Mouse (Mus musculus): ENCODE results near the gene Gm3005. TPM values are rescaled to one million over a fixed set of nuclear protein-coding genes. Genes with fewer than 3 reads are reported as not detected.
"Not testable (repeated sequence)": the region's sequence is repeated elsewhere in the genome, so short reads cannot be mapped to it uniquely, and the experiment has no call there.

Gm3005 gene
- polyA plus RNA-seq (2016; fragmentation: Nextera tagmentation; extraction: Ambion mirVana), result 2.1 and 2.4 TPM in 2 replicates

DNA sequence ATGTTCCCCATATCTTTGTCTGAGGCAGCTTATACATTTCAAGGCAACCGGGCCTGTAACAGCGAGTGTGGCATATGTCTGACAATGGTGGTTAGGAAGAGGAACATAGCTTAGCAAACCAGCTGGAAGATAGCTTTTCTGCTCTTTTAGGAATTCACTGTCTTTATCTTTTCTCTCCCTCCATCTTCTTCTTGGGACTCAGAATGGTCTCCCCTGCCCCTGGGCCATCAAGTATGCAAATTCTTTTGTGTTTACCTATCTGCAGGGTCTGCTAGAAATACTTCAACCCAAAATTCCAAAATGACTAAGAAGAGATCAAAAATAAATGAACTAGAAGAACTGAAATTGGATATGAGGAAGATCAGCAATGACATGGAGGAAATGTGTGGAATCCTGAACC, at the start of gene Gm3005:
Gm3005 (plus strand) TSS at position 301 of the 400 bp plus-strand sequence.
- H3K27ac ChIP-seq; H3K27me3 ChIP-seq; ATAC-seq (ENCODE audit: low FRiP score); H3K4me1 ChIP-seq; H3K4me2 ChIP-seq (replicated peaks); H3K36me3 ChIP-seq; H3K9ac ChIP-seq; H3K4me3 ChIP-seq; H3K9me3 ChIP-seq (replicated peaks): not testable (repeated sequence)
- no CpG with 5 or more reads among the region's 2 CpGs for WGBS

DNA sequence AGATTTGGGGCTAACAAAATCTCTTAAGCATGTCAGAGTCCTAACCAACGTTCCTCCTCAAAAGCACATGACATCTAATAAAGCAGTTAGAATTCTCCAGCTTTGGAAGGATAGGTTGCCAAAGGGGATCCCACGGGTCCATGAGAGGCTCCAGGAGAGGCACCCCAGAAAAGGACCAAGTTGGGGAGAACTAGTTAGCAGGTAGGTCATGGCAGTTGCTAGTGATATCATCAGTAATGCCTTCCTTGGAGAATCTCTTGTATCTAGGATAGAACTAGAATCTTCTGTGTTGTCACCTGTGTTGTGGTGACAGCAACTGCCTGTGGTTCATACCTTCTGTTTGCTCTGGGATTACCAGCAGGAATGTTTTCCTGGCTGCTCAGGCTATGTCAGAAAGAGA, 33.1 kb upstream of the Gm3005 start, which contains the start of gene Gm10413:
Gm10413 (plus strand) TSS at position 301 of the 400 bp plus-strand sequence.
- not testable (repeated sequence) for ATAC-seq (ENCODE audit: low FRiP score); H3K36me3 ChIP-seq; H3K9ac ChIP-seq; H3K27me3 ChIP-seq; H3K9me3 ChIP-seq (replicated peaks); H3K4me2 ChIP-seq (replicated peaks); H3K4me3 ChIP-seq; H3K27ac ChIP-seq; H3K4me1 ChIP-seq
- no CpG with 5 or more reads among the region's 2 CpGs for WGBS

DNA sequence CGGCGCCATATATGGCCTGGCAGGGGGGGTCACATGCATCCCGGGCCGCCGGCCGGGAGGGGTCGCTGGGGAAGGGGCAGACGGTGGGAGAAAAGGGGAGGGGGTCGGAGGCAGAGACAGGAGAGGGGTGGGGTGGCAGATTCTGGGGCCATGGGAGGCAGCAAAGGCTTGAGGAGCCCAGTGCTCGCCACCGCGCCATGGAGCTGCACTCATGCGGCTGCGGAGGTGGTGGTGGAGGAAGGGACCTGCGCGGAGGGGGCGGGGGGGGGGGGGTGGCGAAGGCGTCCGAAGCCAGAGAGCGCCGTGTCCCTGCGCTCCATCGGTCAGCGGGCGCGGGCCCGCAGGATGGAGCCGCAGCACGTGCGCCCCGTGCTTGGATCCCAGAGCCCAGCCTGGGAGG, 15.6 kb upstream of the Gm3005 start, which contains the start of gene Gm10409:
Gm10409 (plus strand) TSS at position 301 of the 400 bp plus-strand sequence.
- H3K36me3 ChIP-seq; H3K4me2 ChIP-seq (replicated peaks); H3K4me3 ChIP-seq; H3K9me3 ChIP-seq (replicated peaks); H3K27me3 ChIP-seq; H3K27ac ChIP-seq; H3K4me1 ChIP-seq; H3K9ac ChIP-seq; ATAC-seq (ENCODE audit: low FRiP score): not testable (repeated sequence)
- WGBS, result no CpG with 5 or more reads among the region's 32 CpGs

DNA sequence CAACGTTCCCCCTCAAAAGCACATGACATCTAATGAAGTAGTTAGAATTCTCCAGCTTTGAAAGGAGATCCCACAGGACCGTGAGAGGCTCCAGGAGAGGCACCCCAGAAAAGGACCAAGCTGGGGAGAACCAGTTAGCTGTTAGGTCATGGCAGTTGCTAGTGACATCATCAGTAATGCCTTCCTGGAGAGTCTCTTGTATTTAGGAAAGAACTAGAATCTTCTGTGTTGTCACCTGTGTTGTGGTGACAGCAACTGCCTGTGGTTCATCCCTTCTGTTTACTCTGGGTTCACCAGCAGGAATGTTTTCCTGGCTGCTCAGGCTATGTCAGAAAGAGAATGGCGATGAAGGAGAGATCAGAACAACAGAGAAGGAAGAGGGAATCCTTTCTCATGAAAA, 21.2 kb downstream of the Gm3005 start, which contains the start of gene Gm10408:
Gm10408 (plus strand) TSS at position 301 of the 400 bp plus-strand sequence.
- H3K4me3 ChIP-seq; H3K27me3 ChIP-seq; ATAC-seq (ENCODE audit: low FRiP score); H3K4me2 ChIP-seq (replicated peaks); H3K9me3 ChIP-seq (replicated peaks); H3K36me3 ChIP-seq; H3K4me1 ChIP-seq; H3K9ac ChIP-seq; H3K27ac ChIP-seq: not testable (repeated sequence)
- no CpG with 5 or more reads among the region's 3 CpGs for WGBS

DNA sequence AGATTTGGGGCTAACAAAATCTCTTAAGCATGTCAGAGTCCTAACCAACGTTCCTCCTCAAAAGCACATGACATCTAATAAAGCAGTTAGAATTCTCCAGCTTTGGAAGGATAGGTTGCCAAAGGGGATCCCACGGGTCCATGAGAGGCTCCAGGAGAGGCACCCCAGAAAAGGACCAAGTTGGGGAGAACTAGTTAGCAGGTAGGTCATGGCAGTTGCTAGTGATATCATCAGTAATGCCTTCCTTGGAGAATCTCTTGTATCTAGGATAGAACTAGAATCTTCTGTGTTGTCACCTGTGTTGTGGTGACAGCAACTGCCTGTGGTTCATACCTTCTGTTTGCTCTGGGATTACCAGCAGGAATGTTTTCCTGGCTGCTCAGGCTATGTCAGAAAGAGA, 206.3 kb downstream of the Gm3005 start, which contains the start of gene Gm3012:
Gm3012 (plus strand) TSS at position 301 of the 400 bp plus-strand sequence.
- H3K9me3 ChIP-seq (replicated peaks), result not testable (repeated sequence)
- WGBS, result no CpG with 5 or more reads among the region's 2 CpGs

More for the DNA sequence above, 206.3 kb downstream of the Gm3005 start, which contains the start of gene Gm3012:
- not testable (repeated sequence) for H3K36me3 ChIP-seq; ATAC-seq (ENCODE audit: low FRiP score); H3K4me1 ChIP-seq; H3K27ac ChIP-seq; H3K4me2 ChIP-seq (replicated peaks); H3K9ac ChIP-seq; H3K27me3 ChIP-seq; H3K4me3 ChIP-seq

Other genes starting within 250 kb of the Gm3005 start
- gene Gm5795, start 239.8 kb upstream of the Gm3005 start, polyA plus RNA-seq (2016; fragmentation: Nextera tagmentation; extraction: Ambion mirVana), result not detected in 2 replicates
- 16.2 and 17.8 TPM in 2 replicates for gene D830030K20Rik, start 219.6 kb upstream of the Gm3005 start, polyA plus RNA-seq (2016; fragmentation: Nextera tagmentation; extraction: Ambion mirVana)
- gene Gm2956, start 95.5 kb upstream of the Gm3005 start, polyA plus RNA-seq (2016; fragmentation: Nextera tagmentation; extraction: Ambion mirVana), result not detected in 2 replicates
- gene Gm10413, start 33.0 kb upstream of the Gm3005 start, polyA plus RNA-seq (2016; fragmentation: Nextera tagmentation; extraction: Ambion mirVana), result not detected in 2 replicates
- 3.9 and 5.7 TPM in 2 replicates for gene Gm10409, start 15.5 kb upstream of the Gm3005 start, polyA plus RNA-seq (2016; fragmentation: Nextera tagmentation; extraction: Ambion mirVana)
- not detected in 2 replicates for gene Gm10408, start 21.3 kb downstream of the Gm3005 start, polyA plus RNA-seq (2016; fragmentation: Nextera tagmentation; extraction: Ambion mirVana)
- gene Gm3012, start 206.4 kb downstream of the Gm3005 start, polyA plus RNA-seq (2016; fragmentation: Nextera tagmentation; extraction: Ambion mirVana), result not detected in 2 replicates
- gene Gm3020, start 223.9 kb downstream of the Gm3005 start, polyA plus RNA-seq (2016; fragmentation: Nextera tagmentation; extraction: Ambion mirVana), result 3.9 and 5.7 TPM in 2 replicates